Mouse (Mus musculus): Measurements from ENCODE around the gene Efcab9. TPM values are rescaled to one million over a fixed set of nuclear protein-coding genes. Genes with fewer than 3 reads are reported as not detected.

Efcab9 gene
- polyA plus RNA-seq, 1 experiment from 2014 or later = not detected

DNA sequence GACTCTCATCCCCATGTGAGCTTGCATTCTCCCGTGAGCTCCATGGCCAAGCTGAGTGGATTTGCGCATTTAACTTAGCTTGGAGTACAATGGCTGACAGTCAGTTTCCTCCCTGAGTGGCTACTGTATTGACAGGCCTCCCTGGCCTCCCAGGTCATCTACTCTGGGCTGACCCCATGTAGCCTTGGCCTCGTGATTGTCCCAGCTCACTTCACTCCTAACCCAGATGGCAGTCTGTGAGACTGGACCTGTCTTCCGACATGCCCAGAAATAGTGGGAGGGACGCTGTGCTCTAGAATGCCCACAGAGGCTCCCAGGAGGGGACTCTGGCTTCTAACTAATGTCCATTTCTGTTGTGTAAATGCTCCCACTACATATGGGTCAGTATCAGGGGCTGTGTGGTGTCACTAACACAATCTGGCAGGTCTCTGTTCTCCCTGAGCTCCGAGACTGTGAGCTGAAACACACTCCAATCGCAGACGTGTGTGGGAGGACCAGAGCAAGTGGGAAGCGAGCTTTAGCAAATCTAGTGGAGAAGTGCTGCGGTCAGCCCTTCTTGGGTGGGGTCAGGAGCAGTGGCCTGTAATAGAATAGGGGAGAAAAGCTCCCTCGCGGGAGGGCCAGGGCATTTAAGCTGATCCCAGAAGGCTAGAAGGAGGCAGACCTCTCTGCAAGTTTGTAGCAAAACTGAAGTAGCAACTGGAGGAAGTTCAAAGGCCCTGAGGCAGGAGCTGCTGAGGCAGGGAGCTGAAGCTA lies 28.3 kb upstream of the Efcab9 start:
- no peak overlapping the region for H3K27ac ChIP-seq (ENCODE audit: low read length)
- ATAC-seq = no peak
- H3K9ac ChIP-seq (ENCODE audit: low read depth, low read length) = no peak overlapping the region
- no peaks in the 10 kb centered on the region for H3K9me3 ChIP-seq (replicated peaks; ENCODE audit: control insufficient read depth, low read length, poor library complexity, severe bottlenecking)
- WGBS = 77% methylated on average over 12 of the region's 12 CpGs
- no peak overlapping the region for H3K4me2 ChIP-seq (ENCODE audit: low read length)
- H3K27me3 ChIP-seq (ENCODE audit: control insufficient read depth, insufficient read depth, low read depth, low read length) = no peaks in the 10 kb centered on the region
- H3K4me3 ChIP-seq (ENCODE audit: low read depth, low read length) = no peak overlapping the region
- no peaks in the 10 kb centered on the region for H3K36me3 ChIP-seq (ENCODE audit: control insufficient read depth, insufficient read depth, low read length)
- H3K4me1 ChIP-seq (ENCODE audit: control insufficient read depth, insufficient read depth, low read length) = no peaks in the 10 kb centered on the region

DNA sequence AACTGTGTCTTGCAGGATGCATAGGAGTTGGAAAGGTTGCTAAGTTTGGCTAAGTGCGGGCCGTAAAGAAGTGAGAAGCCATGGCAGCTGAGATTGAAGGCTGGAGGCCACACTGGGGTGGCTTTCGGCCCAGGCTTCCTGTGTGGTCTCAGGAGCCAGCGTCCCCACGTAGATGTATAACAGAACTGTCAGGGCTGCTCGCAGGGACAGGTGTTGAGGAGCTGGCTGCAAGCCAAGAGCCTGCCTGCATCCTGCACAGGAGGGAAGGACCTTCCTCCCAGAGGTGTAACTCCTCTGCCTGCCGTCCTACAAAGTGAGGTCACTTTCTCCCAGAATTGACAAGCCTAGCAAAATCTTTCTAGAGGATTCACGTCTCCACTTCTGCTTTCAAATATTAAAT lies 26.8 kb upstream of the Efcab9 start:
- WGBS = 53% methylated on average over 8 of the region's 8 CpGs

DNA sequence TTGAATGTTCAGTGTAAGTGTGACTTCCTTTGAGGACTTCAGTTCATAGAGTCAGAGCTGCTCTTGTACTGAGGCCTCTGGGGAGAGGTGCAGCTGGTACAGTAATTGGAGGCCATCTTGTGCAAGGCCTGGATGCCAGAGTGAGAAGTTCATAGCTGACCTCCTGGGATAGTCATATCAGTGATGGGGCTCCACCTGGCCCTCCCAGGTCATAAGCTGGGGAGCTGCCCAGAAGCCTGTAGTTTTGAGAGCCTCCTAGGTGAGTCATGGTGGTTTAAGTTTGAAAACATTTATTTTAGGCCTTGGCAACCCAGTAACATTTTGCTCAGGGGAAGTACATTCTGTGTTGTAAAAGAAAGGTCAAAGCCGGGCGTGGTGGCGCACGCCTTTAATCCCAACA lies 26.1 kb upstream of the Efcab9 start:
- no peaks in the 10 kb centered on the region for H3K36me3 ChIP-seq (ENCODE audit: control insufficient read depth, insufficient read depth, low read length)
- H3K4me2 ChIP-seq (ENCODE audit: low read length) = no peak overlapping the region
- 91% methylated on average over 4 of the region's 4 CpGs for WGBS
- no peaks in the 10 kb centered on the region for H3K27me3 ChIP-seq (ENCODE audit: control insufficient read depth, insufficient read depth, low read depth, low read length)
- H3K4me3 ChIP-seq (ENCODE audit: low read depth, low read length) = no peak overlapping the region
- ATAC-seq = no peak
- no peak overlapping the region for H3K27ac ChIP-seq (ENCODE audit: low read length)
- H3K4me1 ChIP-seq (ENCODE audit: control insufficient read depth, insufficient read depth, low read length) = no peaks in the 10 kb centered on the region
- no peak overlapping the region for H3K9ac ChIP-seq (ENCODE audit: low read depth, low read length)
- no peaks in the 10 kb centered on the region for H3K9me3 ChIP-seq (replicated peaks; ENCODE audit: control insufficient read depth, low read length, poor library complexity, severe bottlenecking)

More for the DNA sequence above, 26.8 kb upstream of the Efcab9 start:
- no peak overlapping the region for H3K4me3 ChIP-seq (ENCODE audit: low read depth, low read length)
- H3K36me3 ChIP-seq (ENCODE audit: control insufficient read depth, insufficient read depth, low read length) = no peaks in the 10 kb centered on the region
- H3K27me3 ChIP-seq (ENCODE audit: control insufficient read depth, insufficient read depth, low read depth, low read length) = no peaks in the 10 kb centered on the region
- no peak overlapping the region for H3K27ac ChIP-seq (ENCODE audit: low read length)
- no peak overlapping the region for H3K9ac ChIP-seq (ENCODE audit: low read depth, low read length)
- H3K4me2 ChIP-seq (ENCODE audit: low read length) = no peak overlapping the region
- H3K4me1 ChIP-seq (ENCODE audit: control insufficient read depth, insufficient read depth, low read length) = no peaks in the 10 kb centered on the region
- no peak for ATAC-seq
- H3K9me3 ChIP-seq (replicated peaks; ENCODE audit: control insufficient read depth, low read length, poor library complexity, severe bottlenecking) = no peaks in the 10 kb centered on the region

DNA sequence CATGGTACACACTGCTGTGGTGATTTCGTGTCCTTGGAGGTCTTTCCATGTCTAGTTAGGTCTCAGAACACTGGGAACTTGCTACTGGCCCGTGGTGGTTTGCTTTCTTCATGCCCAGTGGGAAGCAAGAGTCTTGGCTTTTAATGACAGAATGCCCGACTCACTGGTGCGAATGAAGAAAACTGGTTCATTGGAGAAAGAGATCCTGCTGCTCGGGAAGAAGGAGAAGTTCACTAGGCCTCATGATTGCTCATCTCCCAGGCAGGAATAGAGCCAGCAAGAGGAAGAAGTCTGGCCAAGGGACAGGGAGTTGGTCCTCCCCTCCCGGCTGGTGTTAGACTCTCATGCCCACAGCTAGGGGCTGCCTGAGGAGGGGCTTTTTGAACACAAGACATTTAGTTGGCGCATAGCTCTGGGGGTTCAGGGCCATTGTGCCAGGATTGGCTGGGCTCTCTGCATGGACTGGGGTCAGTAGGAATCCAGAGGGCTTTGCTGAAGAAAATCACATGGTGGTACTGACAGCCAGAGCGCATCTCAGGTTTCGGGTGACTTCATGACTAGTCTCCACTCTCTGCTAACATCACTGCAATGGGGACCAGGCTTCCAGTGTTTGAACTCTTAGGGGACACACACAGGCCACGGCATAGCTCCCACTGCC lies 24.6 kb upstream of the Efcab9 start:
- no peak overlapping the region for H3K9ac ChIP-seq (ENCODE audit: low read depth, low read length)
- no peaks in the 10 kb centered on the region for H3K9me3 ChIP-seq (replicated peaks; ENCODE audit: control insufficient read depth, low read length, poor library complexity, severe bottlenecking)
- 78% methylated on average over 10 of the region's 10 CpGs for WGBS
- H3K4me2 ChIP-seq (ENCODE audit: low read length) = no peak overlapping the region
- no peak overlapping the region for H3K27ac ChIP-seq (ENCODE audit: low read length)
- no peaks in the 10 kb centered on the region for H3K27me3 ChIP-seq (ENCODE audit: control insufficient read depth, insufficient read depth, low read depth, low read length)
- H3K36me3 ChIP-seq (ENCODE audit: control insufficient read depth, insufficient read depth, low read length) = no peaks in the 10 kb centered on the region
- no peaks in the 10 kb centered on the region for H3K4me1 ChIP-seq (ENCODE audit: control insufficient read depth, insufficient read depth, low read length)
- H3K4me3 ChIP-seq (ENCODE audit: low read depth, low read length) = no peak overlapping the region
- no peak for ATAC-seq

- H3K36me3 ChIP-seq (ENCODE audit: control insufficient read depth, insufficient read depth, low read length) = no peaks in the 10 kb centered on the region
- no peak overlapping the region for H3K4me3 ChIP-seq (ENCODE audit: low read depth, low read length)
- H3K4me2 ChIP-seq (ENCODE audit: low read length) = no peak overlapping the region
- no peak overlapping the region for H3K27ac ChIP-seq (ENCODE audit: low read length)
- H3K9me3 ChIP-seq (replicated peaks; ENCODE audit: control insufficient read depth, low read length, poor library complexity, severe bottlenecking) = no peaks in the 10 kb centered on the region
- no peaks in the 10 kb centered on the region for H3K4me1 ChIP-seq (ENCODE audit: control insufficient read depth, insufficient read depth, low read length)
- H3K9ac ChIP-seq (ENCODE audit: low read depth, low read length) = no peak overlapping the region
- ATAC-seq = no peak
- 90% methylated on average over 12 of the region's 12 CpGs for WGBS
- no peaks in the 10 kb centered on the region for H3K27me3 ChIP-seq (ENCODE audit: control insufficient read depth, insufficient read depth, low read depth, low read length)
These were observed 23.3 kb upstream of the Efcab9 start for GRCm38 (mm10) chr11:32555103-32555689.

DNA sequence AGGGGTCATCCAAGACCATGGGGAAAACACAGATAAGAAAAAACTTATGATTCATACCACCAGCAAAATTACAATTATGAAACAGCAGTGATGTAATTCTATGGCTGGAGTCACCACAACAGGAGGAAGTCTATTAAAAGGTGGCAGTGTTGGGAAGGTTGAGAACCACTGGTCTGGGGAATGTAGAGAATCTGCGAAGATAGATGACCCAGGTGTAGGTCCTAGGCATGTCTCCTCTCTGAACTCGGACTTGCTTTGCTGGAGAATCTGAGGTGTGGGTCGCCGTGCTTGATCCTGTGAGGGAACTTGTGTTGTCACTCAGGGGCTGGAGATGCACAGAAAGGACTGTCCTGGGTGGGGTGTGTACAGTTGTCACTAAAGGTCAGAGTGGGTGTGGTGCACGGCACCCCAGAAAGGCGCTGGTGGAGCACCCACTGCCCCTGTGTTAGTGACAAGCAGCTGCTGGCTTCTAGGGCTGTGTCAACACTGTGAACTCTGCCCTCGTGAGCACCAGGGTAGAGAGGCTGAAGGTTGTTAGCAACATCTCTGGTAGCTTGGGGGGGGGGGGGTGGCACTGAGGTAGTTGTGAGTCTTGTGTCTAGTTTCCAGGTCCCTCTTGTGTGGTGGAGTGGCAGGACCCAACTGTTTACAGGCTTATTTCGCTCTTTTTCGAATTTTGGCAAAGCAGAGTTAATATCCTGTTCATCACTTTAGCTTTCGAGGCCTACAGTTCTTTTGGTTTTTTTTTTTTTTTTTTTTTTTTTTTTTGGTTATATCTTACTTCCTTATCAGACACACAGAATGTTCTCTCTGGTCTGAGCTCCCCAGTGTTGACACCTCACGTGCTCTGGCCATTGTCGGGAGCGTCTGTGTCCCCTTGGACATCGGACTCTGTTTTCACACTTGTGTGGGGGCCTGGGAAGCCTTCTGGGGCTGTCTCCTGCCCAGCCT lies 22.5 kb upstream of the Efcab9 start:
- no peaks in the 10 kb centered on the region for H3K4me1 ChIP-seq (ENCODE audit: control insufficient read depth, insufficient read depth, low read length)
- H3K27me3 ChIP-seq (ENCODE audit: control insufficient read depth, insufficient read depth, low read depth, low read length) = no peaks in the 10 kb centered on the region
- H3K9me3 ChIP-seq (replicated peaks; ENCODE audit: control insufficient read depth, low read length, poor library complexity, severe bottlenecking) = no peaks in the 10 kb centered on the region
- H3K27ac ChIP-seq (ENCODE audit: low read length) = no peak overlapping the region
- no peak overlapping the region for H3K4me2 ChIP-seq (ENCODE audit: low read length)
- 92% methylated on average over 14 of the region's 14 CpGs for WGBS
- H3K4me3 ChIP-seq (ENCODE audit: low read depth, low read length) = no peak overlapping the region
- H3K36me3 ChIP-seq (ENCODE audit: control insufficient read depth, insufficient read depth, low read length) = no peaks in the 10 kb centered on the region
- no peak overlapping the region for H3K9ac ChIP-seq (ENCODE audit: low read depth, low read length)
- ATAC-seq = no peak

- H3K4me2 ChIP-seq (ENCODE audit: low read length) = no peak overlapping the region
- no peaks in the 10 kb centered on the region for H3K9me3 ChIP-seq (replicated peaks; ENCODE audit: control insufficient read depth, low read length, poor library complexity, severe bottlenecking)
- no peaks in the 10 kb centered on the region for H3K4me1 ChIP-seq (ENCODE audit: control insufficient read depth, insufficient read depth, low read length)
- no peak for ATAC-seq
- H3K4me3 ChIP-seq (ENCODE audit: low read depth, low read length) = no peak overlapping the region
- WGBS = 85% methylated on average over 14 of the region's 14 CpGs
- no peaks in the 10 kb centered on the region for H3K27me3 ChIP-seq (ENCODE audit: control insufficient read depth, insufficient read depth, low read depth, low read length)
- H3K9ac ChIP-seq (ENCODE audit: low read depth, low read length) = no peak overlapping the region
- H3K36me3 ChIP-seq (ENCODE audit: control insufficient read depth, insufficient read depth, low read length) = no peaks in the 10 kb centered on the region
- H3K27ac ChIP-seq (ENCODE audit: low read length) = no peak overlapping the region
These were observed 21.6 kb upstream of the Efcab9 start for GRCm38 (mm10) chr11:32553311-32554140.

DNA sequence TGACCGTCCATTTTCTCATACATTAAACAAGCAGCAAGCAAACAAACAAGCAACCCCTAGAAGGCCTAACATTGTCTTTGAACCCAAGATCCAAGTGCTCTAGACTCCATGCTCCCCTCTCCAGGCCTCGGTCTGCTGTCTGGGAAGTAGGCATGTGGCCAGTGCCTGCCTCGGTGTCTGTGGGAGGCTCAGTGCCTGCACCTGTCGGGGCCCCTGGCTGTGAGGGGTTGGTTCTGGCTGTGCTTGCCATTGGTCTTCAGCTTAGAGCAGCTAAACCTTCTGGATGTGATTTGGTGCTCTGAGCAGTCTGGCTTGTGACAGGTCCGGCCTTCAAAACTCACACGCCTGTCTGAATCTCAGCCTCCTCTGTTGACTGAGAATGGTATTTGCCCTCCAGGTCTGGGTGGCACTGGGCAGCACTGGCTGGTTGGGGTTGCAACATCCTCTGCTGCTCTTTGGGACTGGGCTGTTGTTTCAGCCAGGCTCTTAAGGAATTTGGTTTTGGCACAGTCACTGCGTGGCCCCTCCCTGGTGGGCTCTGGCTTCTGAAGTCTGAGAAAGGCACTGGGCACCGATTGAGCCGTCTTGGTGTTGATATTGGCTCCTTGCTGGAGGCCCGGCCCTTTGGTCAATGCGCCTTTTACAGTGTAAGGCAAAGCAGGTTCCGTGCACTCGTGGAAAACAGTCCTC lies 20.7 kb upstream of the Efcab9 start:
- no peaks in the 10 kb centered on the region for H3K36me3 ChIP-seq (ENCODE audit: control insufficient read depth, insufficient read depth, low read length)
- no peaks in the 10 kb centered on the region for H3K4me1 ChIP-seq (ENCODE audit: control insufficient read depth, insufficient read depth, low read length)
- no peak overlapping the region for H3K9ac ChIP-seq (ENCODE audit: low read depth, low read length)
- no peak overlapping the region for H3K4me3 ChIP-seq (ENCODE audit: low read depth, low read length)
- H3K27me3 ChIP-seq (ENCODE audit: control insufficient read depth, insufficient read depth, low read depth, low read length) = no peaks in the 10 kb centered on the region
- no peaks in the 10 kb centered on the region for H3K9me3 ChIP-seq (replicated peaks; ENCODE audit: control insufficient read depth, low read length, poor library complexity, severe bottlenecking)
- no peak overlapping the region for H3K27ac ChIP-seq (ENCODE audit: low read length)
- no peak for ATAC-seq
- WGBS = 75% methylated on average over 13 of the region's 13 CpGs
- no peak overlapping the region for H3K4me2 ChIP-seq (ENCODE audit: low read length)
